Mouse (Mus musculus) adrenal gland, adult 18-20 months (tissue): ENCODE data around the gene Slc38a9. TPM values are rescaled to one million over a fixed set of nuclear protein-coding genes. Genes with fewer than 3 reads are reported as not detected.
A peak's percentile ranks its signal among the peaks of the same experiment; 100 is the strongest.

Source experiments
- DNase-seq, 2 experiments: peaks; one replicate each; pipeline ENCODE4 v3.0.0; 2021 to 2022; ENCODE audit warnings: low spot score in 2 of 2
- total RNA-seq, 2 experiments: library from RNA; stranded (reverse); gene quantifications; 1 replicate in 1 of 2; 2 replicates in 1 of 2; pipeline ENCODE4 v1.2.3; 2021

Gene Slc38a9
- total RNA-seq, 2 experiments from 2014 or later, result 13.2 to 20.9 TPM

GRCm38 (mm10) chr13:112763531-112764091 lies 103.1 kb downstream of the Slc38a9 start:
- DNase-seq, result peak; percentile 48 to 53

DNA sequence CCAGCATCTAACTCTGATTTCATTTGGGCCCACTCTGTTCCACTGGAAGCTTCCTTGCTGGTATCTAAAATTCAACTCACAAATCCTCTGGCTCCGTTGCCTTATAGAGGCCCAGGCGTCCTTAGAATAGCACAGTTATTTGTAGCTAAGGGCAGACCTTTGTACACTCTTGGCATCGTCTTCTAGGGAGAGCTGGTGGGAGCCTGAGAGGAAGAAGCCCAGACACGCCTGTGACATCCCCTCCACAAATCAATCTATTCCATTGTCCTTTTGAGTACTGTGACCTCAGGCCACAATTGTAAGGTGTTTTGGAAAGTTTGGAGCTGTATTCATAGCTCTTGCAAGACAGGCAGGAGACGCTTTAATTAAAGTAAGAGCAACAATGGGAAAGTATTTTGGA lies 104.0 kb downstream of the Slc38a9 start:
- DNase-seq, result no peak

- DNase-seq, result no peak
Observed at GRCm38 (mm10) chr13:112765654-112766053, 105.1 kb downstream of the Slc38a9 start.

- peak in 1 of 2 experiments; percentile 55 for DNase-seq
Observed at GRCm38 (mm10) chr13:112770528-112771328, 110.2 kb downstream of the Slc38a9 start.

DNA sequence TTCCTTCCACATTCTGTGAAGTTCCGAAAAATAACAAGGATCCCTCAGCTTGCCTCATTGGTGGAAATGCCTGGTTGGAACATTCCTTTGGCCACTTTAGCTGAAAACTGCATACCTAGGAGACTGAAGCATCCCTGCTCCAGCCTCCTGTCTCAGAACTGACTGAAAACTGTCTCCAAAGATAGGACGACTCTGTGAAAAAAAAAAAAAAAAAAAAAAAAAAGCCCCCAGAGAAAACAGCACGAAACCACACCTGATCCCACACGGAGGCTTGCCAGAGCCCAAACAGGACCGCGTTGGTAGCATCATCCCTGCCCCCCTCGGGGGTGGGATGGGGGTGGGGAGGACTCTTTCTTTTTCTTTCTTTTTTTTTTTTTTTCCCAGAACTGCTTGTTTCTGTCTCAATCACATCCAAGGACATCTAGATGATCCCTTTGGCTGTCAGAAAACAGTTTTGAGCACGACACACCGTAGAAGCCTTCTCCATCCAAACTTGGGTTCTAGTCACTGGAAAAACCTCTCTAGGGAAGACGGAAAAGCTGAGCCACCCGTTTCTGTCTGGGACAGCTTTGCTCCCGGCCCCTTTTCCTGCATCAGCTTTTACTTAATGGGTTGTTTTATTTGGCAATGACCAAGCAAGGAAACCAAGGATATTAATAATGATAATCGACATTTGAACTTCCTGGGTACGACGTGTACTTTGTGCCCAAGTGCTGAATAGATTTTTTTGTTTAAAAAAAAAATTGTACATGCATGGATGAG lies 111.1 kb downstream of the Slc38a9 start:
- peak in 1 of 2 experiments; percentile 44 for DNase-seq

DNA sequence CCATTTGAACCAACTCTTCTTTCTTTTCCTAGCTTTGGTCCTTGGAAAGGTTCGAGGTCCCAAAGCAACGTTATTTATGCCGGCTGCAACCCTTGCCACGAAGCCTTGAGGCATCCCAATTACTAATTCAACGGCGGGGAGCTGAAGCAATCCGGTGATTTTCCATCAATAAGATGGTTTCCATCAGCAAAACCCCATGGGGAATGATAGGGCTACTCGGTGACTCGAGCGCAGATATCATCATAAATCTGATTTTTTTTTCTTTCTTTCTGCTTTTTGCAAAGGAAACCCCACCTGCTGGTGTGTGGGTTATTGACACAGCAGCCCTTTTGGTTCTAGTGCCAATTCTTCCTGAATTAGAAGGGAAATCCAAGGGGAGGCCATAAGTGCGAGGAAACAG lies 111.7 kb downstream of the Slc38a9 start:
- DNase-seq, result peak in 1 of 2 experiments; percentile 35

- no peak for DNase-seq
Observed at GRCm38 (mm10) chr13:112772861-112773260, 112.3 kb downstream of the Slc38a9 start.

GRCm38 (mm10) chr13:112773991-112774675 lies 113.6 kb downstream of the Slc38a9 start:
- no peak for DNase-seq

- DNase-seq, result no peak
Observed at GRCm38 (mm10) chr13:112775856-112776255, 115.3 kb downstream of the Slc38a9 start.

DNA sequence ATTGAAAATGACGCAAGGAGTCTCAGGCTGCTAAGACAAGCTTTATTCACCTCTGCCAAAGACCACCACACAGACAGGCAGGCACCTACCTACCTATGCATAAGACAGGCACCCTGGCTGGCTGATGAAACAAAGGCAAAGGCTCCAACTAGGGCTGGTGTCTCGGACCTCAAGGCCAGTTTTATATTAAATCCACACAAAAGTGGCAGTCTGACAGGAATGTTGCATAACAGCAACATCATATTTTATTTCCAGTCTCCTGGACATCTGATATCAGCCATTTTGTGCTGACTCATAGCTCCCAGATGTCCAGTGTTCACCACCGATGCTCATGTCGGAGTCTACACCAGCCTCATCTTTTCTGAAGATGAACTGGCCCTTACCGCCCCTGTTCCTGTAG lies 117.9 kb downstream of the Slc38a9 start:
- no peak for DNase-seq

DNA sequence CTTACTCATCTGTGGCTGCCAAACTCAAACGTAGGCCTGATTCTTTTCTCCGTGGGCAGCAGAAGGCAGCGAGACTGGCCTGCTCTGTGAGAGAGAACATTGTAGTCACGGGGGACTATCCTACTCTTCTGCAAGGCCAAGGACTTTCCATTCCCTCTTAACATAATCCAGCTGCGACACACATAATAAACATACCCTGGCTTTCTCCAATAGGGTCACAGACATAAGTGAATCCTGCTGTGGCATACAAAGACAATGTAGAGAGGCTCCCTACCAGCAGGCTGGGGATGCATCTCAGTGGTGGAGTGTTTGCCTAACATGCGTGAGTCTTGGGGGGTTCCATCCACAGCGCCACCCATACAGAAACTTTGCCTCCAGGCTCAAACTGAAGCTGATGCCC lies 124.8 kb downstream of the Slc38a9 start:
- no peak for DNase-seq

DNA sequence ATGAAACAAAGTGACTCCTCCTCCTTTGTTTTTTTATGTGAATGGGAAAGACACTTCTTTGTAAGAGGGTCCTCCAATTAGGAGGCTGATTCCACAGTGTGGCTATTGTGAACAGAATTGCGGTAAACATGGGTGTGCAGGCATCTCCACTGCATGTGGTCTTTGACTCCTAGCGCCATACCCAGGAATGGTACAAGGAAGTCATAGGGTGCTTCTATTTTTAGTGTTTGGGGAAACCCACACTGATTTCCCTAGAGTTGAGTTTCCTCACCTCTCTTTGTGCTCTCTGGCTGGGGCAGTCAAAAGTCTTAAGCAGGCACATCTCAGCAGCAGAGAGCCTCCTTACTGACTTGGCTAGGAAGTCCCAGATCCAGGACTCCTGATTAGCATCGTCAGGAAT lies 125.6 kb downstream of the Slc38a9 start:
- no peak for DNase-seq

DNA sequence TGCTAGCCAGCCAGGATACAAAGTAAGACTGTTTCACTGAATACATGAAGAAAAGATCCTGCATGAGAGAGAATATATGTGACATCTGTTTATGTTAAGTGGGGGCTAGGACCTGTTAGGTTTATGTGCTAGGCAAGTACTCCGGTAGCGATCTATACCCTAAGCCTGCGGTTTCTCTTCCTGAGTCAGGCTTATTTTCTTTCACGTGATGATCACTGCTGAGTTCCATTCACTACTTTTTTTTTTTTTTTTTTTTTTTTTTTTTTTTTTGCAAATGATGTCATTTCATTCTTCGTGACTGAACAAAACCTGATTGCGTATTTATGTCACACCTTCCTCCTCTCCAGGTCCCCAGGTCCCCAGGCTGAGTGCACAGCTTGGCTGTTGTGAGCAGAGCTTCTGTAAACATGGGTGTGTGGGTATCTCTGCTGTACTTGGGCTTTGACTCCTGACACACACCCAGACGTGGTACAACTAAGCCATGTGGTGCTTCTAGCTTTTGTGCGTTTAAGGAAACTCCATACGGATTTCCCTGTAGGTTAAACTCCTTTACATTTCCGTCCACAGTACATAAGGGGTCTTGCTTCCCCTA lies 126.5 kb downstream of the Slc38a9 start:
- DNase-seq, result no peak

Other genes starting within 250 kb of the Slc38a9 start
- 100 to 1,000 TPM; 266 to 319 TPM for gene Il6st, start 196.7 kb upstream of the Slc38a9 start, total RNA-seq
- gene Il31ra, start 66.4 kb upstream of the Slc38a9 start, total RNA-seq, result under 1 TPM; 0.33 to 0.70 TPM
- gene Ddx4, start 8.3 kb upstream of the Slc38a9 start, total RNA-seq, result 1 to 10 TPM in 1 of 2 experiments, under 1 TPM in 1; 0.13 to 1.1 TPM
- 100 to 1,000 TPM; 193 to 238 TPM for gene Plpp1, start 140.0 kb downstream of the Slc38a9 start, total RNA-seq